Mouse (Mus musculus) CH12.LX (cell line): Measurements from ENCODE around the gene Tas2r126. TPM values are rescaled to one million over a fixed set of nuclear protein-coding genes. Genes with fewer than 3 reads are reported as not detected.

ENCODE experiments used
- DNase-seq: peaks from one replicate; pipeline ENCODE4 v3.0.0-alpha.2; 2013; ENCODE audit errors: extremely low read depth
- H3K27ac ChIP-seq: 2 replicates; pipeline ENCODE4 v1.5.1; 2012; ENCODE audit warnings: low read depth, mild to moderate bottlenecking, control low read depth, moderate library complexity; ENCODE audit not compliant: insufficient read depth
- H3K27me3 ChIP-seq: replicated peaks from 2 replicates; pipeline ENCODE3; 2012; ENCODE audit warnings: inconsistent platforms
- H3K36me3 ChIP-seq, 2 experiments: replicated peaks in 1 of 2; 2 replicates each; pipeline versions ENCODE3 to v1.6.1; 2012; ENCODE audit warnings: inconsistent platforms in 1 of 2, low read length in 1 of 2, mild to moderate bottlenecking in 1 of 2, mixed read lengths in 1 of 2, moderate library complexity in 1 of 2; ENCODE audit not compliant: control insufficient read depth in 1 of 2, insufficient read depth in 1 of 2
- H3K4me1 ChIP-seq, 2 experiments: 2 replicates each; pipeline ENCODE4 v1.6.1; 2012; ENCODE audit warnings: inconsistent platforms in 1 of 2, moderate library complexity in 1 of 2; ENCODE audit not compliant: insufficient read depth in 2 of 2, control insufficient read depth in 1 of 2
- H3K4me2 ChIP-seq: 2 replicates; pipeline ENCODE4 v1.6.1; 2012; ENCODE audit warnings: low read depth, mild to moderate bottlenecking, control low read depth; ENCODE audit not compliant: poor library complexity, insufficient read depth, severe bottlenecking
- H3K4me3 ChIP-seq, 3 experiments: fragments of 150-350 bp in 1 of 3; sonication (generic) in 1 of 3; replicated peaks in 1 of 3; 2 replicates each; pipeline versions ENCODE3 to v1.5.1; 2011 to 2012; ENCODE audit warnings: low read depth in 2 of 3, low read length in 2 of 3, mild to moderate bottlenecking in 2 of 3, moderate library complexity in 2 of 3, control low read depth in 1 of 3, improper control_type of control experiment in 1 of 3, inconsistent platforms in 1 of 3, mixed read lengths in 1 of 3; ENCODE audit not compliant: poor library complexity in 1 of 3
- H3K79me2 ChIP-seq: replicated peaks from 2 replicates; pipeline ENCODE4 v1.6.1; 2012; ENCODE audit warnings: mild to moderate bottlenecking, moderate library complexity; ENCODE audit not compliant: control insufficient read depth, poor library complexity, insufficient read depth, severe bottlenecking; ENCODE audit errors: extremely low read depth
- H3K9ac ChIP-seq: 2 replicates; pipeline ENCODE4 v1.6.1; 2012; ENCODE audit warnings: low read depth, mild to moderate bottlenecking, control low read depth, moderate library complexity; ENCODE audit not compliant: insufficient read depth
- H3K9me3 ChIP-seq: replicated peaks from 2 replicates; pipeline ENCODE3; 2012; ENCODE audit warnings: low read length, inconsistent platforms, mixed read lengths
- BHLHE40 ChIP-seq: IDR thresholded peaks from 2 replicates; pipeline ENCODE4 v1.6.1; 2011; ENCODE audit warnings: mild to moderate bottlenecking, low read depth, low read length, improper control_type of control experiment
- CHD2 ChIP-seq: IDR thresholded peaks from 2 replicates; pipeline ENCODE4 v1.6.1; 2011; ENCODE audit warnings: low read length, improper control_type of control experiment
- CTCF ChIP-seq, 2 experiments: IDR thresholded peaks in 1 of 2; conservative IDR thresholded peaks in 1 of 2; 2 replicates each; pipeline ENCODE4 v1.5.1; 2011 to 2012; ENCODE audit warnings: low read depth in 2 of 2, low read length in 2 of 2, improper control_type of control experiment in 1 of 2, inconsistent platforms in 1 of 2, mild to moderate bottlenecking in 1 of 2, moderate library complexity in 1 of 2
- E2F4 ChIP-seq: IDR thresholded peaks from 2 replicates; pipeline ENCODE4 v1.6.1; 2011; ENCODE audit warnings: low read depth, low read length, improper control_type of control experiment; ENCODE audit not compliant: insufficient replicate concordance
- ELF1 ChIP-seq: IDR thresholded peaks from 2 replicates; pipeline ENCODE4 v1.6.1; 2014; ENCODE audit warnings: low read depth, mild to moderate bottlenecking, inconsistent platforms, low read length, improper control_type of control experiment
- ETS1 ChIP-seq: conservative IDR thresholded peaks from 2 replicates; pipeline ENCODE4 v1.6.1; 2012; ENCODE audit warnings: low read depth, mild to moderate bottlenecking, inconsistent platforms, low read length, improper control_type of control experiment, moderate library complexity
- HCFC1 ChIP-seq: IDR thresholded peaks from 2 replicates; pipeline ENCODE4 v1.6.1; 2012; ENCODE audit warnings: low read depth, mild to moderate bottlenecking, inconsistent platforms, low read length, improper control_type of control experiment
- JUND ChIP-seq: conservative IDR thresholded peaks from 2 replicates; pipeline ENCODE4 v1.6.1; 2011; ENCODE audit warnings: low read depth, low read length, improper control_type of control experiment
- KAT2A ChIP-seq: IDR thresholded peaks from 2 replicates; pipeline ENCODE4 v1.6.1; 2012; ENCODE audit warnings: low read length, improper control_type of control experiment, inconsistent platforms; ENCODE audit not compliant: insufficient replicate concordance
- MAFK ChIP-seq: IDR thresholded peaks from 2 replicates; pipeline ENCODE4 v1.6.1; 2011; ENCODE audit warnings: low read length, improper control_type of control experiment; ENCODE audit not compliant: insufficient replicate concordance
- MXI1 ChIP-seq: IDR thresholded peaks from 2 replicates; pipeline ENCODE4 v1.6.1; 2011; ENCODE audit warnings: mild to moderate bottlenecking, low read depth, low read length, improper control_type of control experiment
- POLR2AphosphoS2 ChIP-seq: IDR thresholded peaks from 2 replicates; pipeline ENCODE4 v1.6.1; 2011; ENCODE audit warnings: low read depth, low read length, improper control_type of control experiment
- RAD21 ChIP-seq: IDR thresholded peaks from 2 replicates; pipeline ENCODE4 v1.6.1; 2011; ENCODE audit warnings: low read depth, mild to moderate bottlenecking, low read length, improper control_type of control experiment, moderate library complexity
- RCOR1 ChIP-seq: conservative IDR thresholded peaks from 2 replicates; pipeline ENCODE4 v1.6.1; 2012; ENCODE audit warnings: low read depth, mild to moderate bottlenecking, inconsistent platforms, low read length, improper control_type of control experiment
- SMC3 ChIP-seq: IDR thresholded peaks from 2 replicates; pipeline ENCODE4 v1.6.1; 2011; ENCODE audit warnings: low read depth, low read length, improper control_type of control experiment
- TBP ChIP-seq: conservative IDR thresholded peaks from 2 replicates; pipeline ENCODE4 v1.6.1; 2011; ENCODE audit warnings: low read depth, low read length, improper control_type of control experiment
- TCF12 ChIP-seq: IDR thresholded peaks from 2 replicates; pipeline ENCODE4 v1.6.1; 2014; ENCODE audit warnings: low read depth, mild to moderate bottlenecking, inconsistent platforms, low read length, improper control_type of control experiment
- UBTF ChIP-seq: IDR thresholded peaks from 2 replicates; pipeline ENCODE4 v1.6.1; 2012; ENCODE audit warnings: low read depth, mild to moderate bottlenecking, inconsistent platforms, low read length, improper control_type of control experiment, moderate library complexity
- USF1 ChIP-seq: IDR thresholded peaks from 2 replicates; pipeline ENCODE4 v1.6.1; 2014; ENCODE audit warnings: low read depth, mild to moderate bottlenecking, inconsistent platforms, low read length, improper control_type of control experiment
- ZKSCAN1 ChIP-seq: IDR thresholded peaks from 2 replicates; pipeline ENCODE4 v1.6.1; 2012; ENCODE audit warnings: low read depth, inconsistent platforms, low read length, improper control_type of control experiment, borderline replicate concordance
- ZNF384 ChIP-seq: IDR thresholded peaks from 2 replicates; pipeline ENCODE4 v1.6.1; 2012; ENCODE audit warnings: low read depth, low read length, improper control_type of control experiment, inconsistent platforms
- dilution Hi-C: fragments of 300-500 bp; cut with MboI; formaldehyde crosslinking; loops from 2 replicates; pipeline ENCODE4 v1.14.3; 2020; ENCODE audit warnings: low sequenced_read_pairs; ENCODE audit not compliant: extremely low pct_unique_long_range_greater_than_20kb, extremely low pct_ligation_motif_present
- in situ Hi-C: fragments of 300-500 bp; cut with MboI; formaldehyde crosslinking; loops from 3 replicates; pipeline ENCODE4 v1.14.3; 2019; ENCODE audit warnings: low sequenced_read_pairs, low pct_ligation_motif_present, low pct_unique_long_range_greater_than_20kb, mixed read lengths
- polyA plus RNA-seq: library from polyadenylated mRNA; unstranded; fragments of >175 nt; gene quantifications from 2 replicates; pipeline ENCODE4 v1.2.1, GENCODE M21; 2012; ENCODE audit warnings: low read depth; ENCODE audit not compliant: insufficient read length
- total RNA-seq, 2 experiments: library from RNA; depleted of rRNA; stranded (reverse); fragments of 300-350 nt in 1 of 2; fragments of >200 nt in 1 of 2; gene quantifications; 2 replicates each; pipeline ENCODE4 v1.2.3; 2012 to 2014

Tas2r126 gene
- total and polyA plus RNA-seq, 3 experiments: not detected

DNA sequence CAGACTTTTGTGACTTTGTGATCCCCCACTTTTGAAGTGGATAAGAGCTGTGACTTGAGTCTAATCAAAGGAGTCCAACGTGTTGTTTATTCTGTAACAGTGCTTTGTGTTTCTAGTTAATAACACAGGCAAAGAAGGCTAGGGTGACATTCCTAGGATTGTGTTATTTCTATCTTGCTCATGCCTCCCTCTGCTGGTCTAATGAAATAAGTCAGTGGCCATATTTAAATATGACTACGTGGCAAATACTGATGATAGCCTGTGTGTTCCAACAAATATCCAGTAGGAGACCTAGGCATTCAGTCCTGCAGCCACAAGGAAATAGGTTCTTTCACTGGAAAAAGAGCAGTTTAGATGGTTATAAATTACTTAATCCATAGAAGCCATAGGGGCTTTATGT lies 781 bp upstream of the Tas2r126 start:
- Histone ChIP-seq H3K79me2 (no peaks in the 10 kb centered on the region), H3K4me2 (no peak overlapping the region), H3K4me1 (peaks cover 2 to 13% of the 10 kb centered on the region in 2 experiments; a peak in 2 of 4 replicates), H3K27ac (no peak overlapping the region), H3K9me3 (no peaks in the 10 kb centered on the region), H3K27me3 (no peaks in the 10 kb centered on the region), H3K9ac (no peak overlapping the region), H3K36me3 (no peaks in the 10 kb centered on the region), H3K4me3 (no peak overlapping the region)
- no peak for DNase-seq
- dilution Hi-C loops (no loop called here), in situ Hi-C loops (no loop called here)
- peak in 1 of 2 experiments; percentile 51; a peak in 2 of 4 replicates for TF ChIP-seq CTCF (conservative IDR thresholded peaks at IDR 0.05 in 1 of 2, IDR thresholded peaks at IDR 0.05 in 1 of 2; ENCODE audit: low read depth in 2 of 2, low read length in 2 of 2)
- TF ChIP-seq KAT2A: no peak
- peak; percentile 30 for TF ChIP-seq RAD21
- peak; percentile 34; the same call in 1 of the 2 replicates for TF ChIP-seq SMC3

- in situ Hi-C loops (no loop called here), dilution Hi-C loops (no loop called here)
- H3K4me3 ChIP-seq: no peak overlapping the region
- no peak for DNase-seq
- H3K36me3 ChIP-seq: no peaks in the 10 kb centered on the region
- peaks cover 2 to 13% of the 10 kb centered on the region in 2 experiments; a peak in 2 of 4 replicates for H3K4me1 ChIP-seq
- H3K9ac ChIP-seq: no peak overlapping the region
- H3K9me3 ChIP-seq: no peaks in the 10 kb centered on the region
- no peak overlapping the region for H3K27ac ChIP-seq
- H3K4me2 ChIP-seq: no peak overlapping the region
- TF ChIP-seq TCF12 (no peak), HCFC1 (no peak), CHD2 (no peak), MXI1 (no peak), ELF1 (no peak), ZKSCAN1 (no peak), USF1 (no peak), UBTF (no peak), ZNF384 (no peak), TBP (no peak), BHLHE40 (no peak), SMC3 (no peak), E2F4 (no peak), ETS1 (no peak), KAT2A (no peak), JUND (no peak), RCOR1 (no peak), MAFK (no peak), POLR2AphosphoS2 (no peak)
- H3K79me2 ChIP-seq: no peaks in the 10 kb centered on the region
- H3K27me3 ChIP-seq: no peaks in the 10 kb centered on the region
These were observed 1.2 kb downstream of the Tas2r126 start for GRCm38 (mm10) chr6:42435490-42435889.
